Mouse (Mus musculus): ENCODE data around the gene Cep162. TPM values are rescaled to one million over a fixed set of nuclear protein-coding genes. Genes with fewer than 3 reads are reported as not detected.

Gene Cep162
- total and polyA plus RNA-seq, 3 experiments = 6.2 to 13.2 (median 8.7) TPM

- Histone ChIP-seq H3K79me2 (replicated peaks; ENCODE audit: control insufficient read depth, extremely low read depth, insufficient read depth, poor library complexity, severe bottlenecking) (no peaks in the 10 kb centered on the region), H3K27me3 (replicated peaks) (no peaks in the 10 kb centered on the region), H3K4me2 (ENCODE audit: insufficient read depth, low read depth, poor library complexity, severe bottlenecking) (no peak overlapping the region), H3K36me3 (replicated peaks in 1 of 2; ENCODE audit: control insufficient read depth in 1 of 2, insufficient read depth in 1 of 2, low read length in 1 of 2) (no peaks in the 10 kb centered on the region), H3K27ac (ENCODE audit: insufficient read depth, low read depth) (no peak overlapping the region), H3K4me1 (ENCODE audit: control insufficient read depth in 1 of 2, insufficient read depth in 2 of 2) (no peaks in the 10 kb centered on the region), H3K4me3 (replicated peaks in 1 of 3; ENCODE audit: low read depth in 2 of 3, low read length in 2 of 3, poor library complexity in 1 of 3) (no peak overlapping the region), H3K9ac (ENCODE audit: insufficient read depth, low read depth) (no peak overlapping the region), H3K9me3 (replicated peaks; ENCODE audit: low read length) (no peaks in the 10 kb centered on the region)
- TF ChIP-seq ZNF384 (IDR thresholded peaks at IDR 0.05; ENCODE audit: low read depth, low read length) (no peak), ZC3H11A (IDR thresholded peaks at IDR 0.05; ENCODE audit: low read depth, low read length) (no peak), JUN (IDR thresholded peaks at IDR 0.05; ENCODE audit: insufficient read depth, low read depth, low read length) (no peak), USF1 (IDR thresholded peaks at IDR 0.05; ENCODE audit: low read depth, low read length) (no peak), UBTF (IDR thresholded peaks at IDR 0.05; ENCODE audit: low read depth, low read length) (no peak), NELFE (IDR thresholded peaks at IDR 0.05; ENCODE audit: low read depth, low read length) (no peak), CHD1 (IDR thresholded peaks at IDR 0.05; ENCODE audit: low read depth, low read length) (no peak), TCF12 (IDR thresholded peaks at IDR 0.05; ENCODE audit: low read depth, low read length) (no peak), ELF1 (IDR thresholded peaks at IDR 0.05; ENCODE audit: low read depth, low read length) (no peak), EP300 (IDR thresholded peaks at IDR 0.05; ENCODE audit: low read length) (no peak), TBP (conservative IDR thresholded peaks at IDR 0.05; ENCODE audit: low read depth, low read length) (no peak), MEF2A (IDR thresholded peaks at IDR 0.05; ENCODE audit: borderline replicate concordance, low read depth, low read length) (no peak), RCOR1 (conservative IDR thresholded peaks at IDR 0.05; ENCODE audit: low read depth, low read length) (no peak), MAZ (IDR thresholded peaks at IDR 0.05; ENCODE audit: low read depth, low read length) (no peak), HCFC1 (IDR thresholded peaks at IDR 0.05; ENCODE audit: low read depth, low read length) (no peak), ZMIZ1 (IDR thresholded peaks at IDR 0.05; ENCODE audit: low read depth, low read length) (no peak), MAFK (IDR thresholded peaks at IDR 0.05; ENCODE audit: insufficient replicate concordance, low read length) (no peak), PAX5 (IDR thresholded peaks at IDR 0.05; ENCODE audit: low read length) (no peak), CHD2 (IDR thresholded peaks at IDR 0.05; ENCODE audit: low read length) (no peak)
- DNase-seq (ENCODE audit: extremely low read depth) = no peak
- in situ Hi-C loops (cut with MboI; ENCODE audit: low pct_ligation_motif_present, low pct_unique_long_range_greater_than_20kb, low sequenced_read_pairs) = no loop called here
- dilution Hi-C loops (cut with MboI; ENCODE audit: extremely low pct_ligation_motif_present, extremely low pct_unique_long_range_greater_than_20kb, low sequenced_read_pairs) = no loop called here
Measured at GRCm38 (mm10) chr9:87143076-87143475, 112.3 kb downstream of the Cep162 start.

Other genes with a start within 250 kb of the Cep162 start
- gene Ripply2, start 240.0 kb downstream of the Cep162 start, total RNA-seq (2012; rRNA removed) = not detected in 2 replicates
- gene Ripply2, start 240.0 kb downstream of the Cep162 start, total RNA-seq (2014; rRNA removed) = not detected in 2 replicates
- gene Ripply2, start 240.0 kb downstream of the Cep162 start, polyA plus RNA-seq (2012; ENCODE audit: insufficient read length, low read depth) = not detected in 2 replicates
- 37.5 and 43.6 TPM in 2 replicates for gene Cyb5r4, start 233.5 kb downstream of the Cep162 start, total RNA-seq (2012; rRNA removed)
- 109 and 121 TPM in 2 replicates for gene Cyb5r4, start 233.5 kb downstream of the Cep162 start, total RNA-seq (2014; rRNA removed)
- gene Cyb5r4, start 233.5 kb downstream of the Cep162 start, polyA plus RNA-seq (2012; ENCODE audit: insufficient read length, low read depth) = 75.1 and 80.6 TPM in 2 replicates
- gene Mrap2, start 111.2 kb downstream of the Cep162 start, total RNA-seq (2012; rRNA removed) = not detected in 2 replicates
- not detected in 2 replicates for gene Mrap2, start 111.2 kb downstream of the Cep162 start, total RNA-seq (2014; rRNA removed)
- not detected in 2 replicates for gene Mrap2, start 111.2 kb downstream of the Cep162 start, polyA plus RNA-seq (2012; ENCODE audit: insufficient read length, low read depth)